Mouse (Mus musculus): ENCODE results near the gene Ccdc175. TPM values are rescaled to one million over a fixed set of nuclear protein-coding genes. Genes with fewer than 3 reads are reported as not detected.

Gene Ccdc175
- polyA plus RNA-seq, 2 experiments = not detected

DNA sequence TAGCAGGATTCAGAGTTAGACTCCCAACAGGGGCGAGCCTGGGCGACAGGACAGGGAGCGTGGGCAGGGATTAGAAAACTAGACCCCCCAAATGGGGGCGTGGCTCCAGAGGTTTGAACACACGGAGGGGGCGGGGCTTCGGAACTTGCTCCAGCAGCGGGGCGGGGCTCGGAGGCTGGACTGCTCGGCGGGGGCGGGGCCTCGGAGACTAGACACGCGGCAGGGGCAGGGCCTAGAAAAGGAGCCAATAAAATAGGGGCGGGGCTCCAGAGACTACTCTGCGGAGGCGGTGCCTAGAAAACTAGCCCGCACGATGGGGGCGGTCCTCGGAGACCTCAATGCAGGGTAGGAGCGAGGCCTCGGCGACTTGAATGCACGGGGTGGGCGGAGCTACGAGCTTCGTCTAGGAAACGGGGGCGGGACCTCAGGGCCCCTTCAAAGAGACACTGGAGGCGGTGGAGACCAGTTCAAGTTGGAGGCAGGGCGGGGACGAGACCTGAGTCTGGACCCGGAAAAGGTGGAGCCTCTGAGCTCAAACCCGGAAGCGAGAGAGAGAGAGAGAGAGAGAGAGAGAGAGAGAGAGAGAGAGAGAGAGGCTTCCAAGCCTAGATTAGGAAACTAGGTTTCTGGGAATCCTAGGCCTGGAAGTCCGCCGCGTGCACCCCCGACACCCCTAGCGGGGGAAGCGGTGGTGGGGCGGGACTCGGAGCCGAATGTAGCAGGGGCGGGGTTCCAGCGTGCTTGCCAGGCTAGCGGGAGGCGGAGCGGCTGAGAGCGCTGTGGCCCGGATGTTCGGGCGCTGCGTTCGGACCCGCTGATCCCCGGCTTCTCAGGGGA is 99.3 kb downstream of the Ccdc175 start, which contains the start of the genes L3hypdh and Jkamp:
TSS of gene L3hypdh (minus strand) at position 111 of the 837 bp plus-strand sequence.
TSS of gene Jkamp (plus strand) at position 261 of the 837 bp plus-strand sequence.
- WGBS (ENCODE audit: insufficient replicate concordance) = under 1% methylated on average over 60 of the region's 60 CpGs
- TF ChIP-seq EP300 (IDR thresholded peaks at IDR 0.05; ENCODE audit: low read depth) = no peak
- no peak for TF ChIP-seq CTCF (IDR thresholded peaks at IDR 0.05; ENCODE audit: low read depth)
- no peaks in the 10 kb centered on the region for H3K9me3 ChIP-seq (ENCODE audit: control insufficient read depth, low read length)

DNA sequence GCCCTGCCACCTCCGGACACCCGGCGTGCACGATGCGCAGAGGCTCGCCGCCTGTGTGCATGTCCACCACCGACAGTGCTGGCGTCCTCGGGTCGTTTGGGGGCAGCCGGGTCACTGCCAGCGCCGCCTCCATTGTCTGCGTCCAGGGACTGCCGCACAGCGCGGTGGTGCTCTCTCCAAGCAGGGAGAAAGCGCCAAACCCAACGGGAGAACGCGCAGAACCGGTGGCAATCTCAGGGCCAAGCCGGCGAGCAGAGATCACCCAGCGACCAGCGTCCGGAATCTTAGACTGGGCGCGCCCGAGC is 99.9 kb downstream of the Ccdc175 start:
- Histone ChIP-seq H3K27me3 (ENCODE audit: control insufficient read depth, insufficient read depth, low read length) (peaks cover 9% of the 10 kb centered on the region; the same call in 1 of the 2 replicates), H3K4me1 (replicated peaks; ENCODE audit: control insufficient read depth in 2 of 2, insufficient read depth in 2 of 2, low read length in 1 of 2) (peaks cover 0 to 3% of the 10 kb centered on the region in 2 experiments; a peak in 3 of 4 replicates), H3K36me3 (replicated peaks; ENCODE audit: control insufficient read depth, insufficient read depth, low read depth) (no peaks in the 10 kb centered on the region), H3K4me2 (ENCODE audit: low read depth) (peak overlapping the region; percentile 90), H3K4me3 (ENCODE audit: insufficient read depth in 1 of 2, low read depth in 2 of 2, low read length in 2 of 2) (peak overlapping the region; percentile 53 to 91), H3K27ac (peak overlapping the region; percentile 15), H3K9me3 (ENCODE audit: control insufficient read depth, low read length) (no peaks in the 10 kb centered on the region), H3K9ac (replicated peaks) (peak overlapping the region; percentile 15)
- ATAC-seq (ENCODE audit: insufficient read depth) = no peak; the same call in 1 of the 2 replicates
- TF ChIP-seq EP300 (IDR thresholded peaks at IDR 0.05; ENCODE audit: low read depth) (no peak), CTCF (IDR thresholded peaks at IDR 0.05; ENCODE audit: low read depth) (no peak)
- WGBS (ENCODE audit: insufficient replicate concordance) = under 1% methylated on average over 31 of the region's 31 CpGs
- no peak for DNase-seq (ENCODE audit: low read depth in 3 of 3, low spot score in 3 of 3)

More for the DNA sequence above, 99.3 kb downstream of the Ccdc175 start, which contains the start of the genes L3hypdh and Jkamp:
- ATAC-seq (ENCODE audit: insufficient read depth) = peak; percentile 89
- Histone ChIP-seq H3K4me2 (ENCODE audit: low read depth) (peak within 1 kb of the TSS; percentile 90), H3K27ac (peak within 1 kb of the TSS; percentile 66), H3K27me3 (ENCODE audit: control insufficient read depth, insufficient read depth, low read length) (peaks cover 9% of the 10 kb centered on the region; the same call in 1 of the 2 replicates), H3K36me3 (replicated peaks; ENCODE audit: control insufficient read depth, insufficient read depth, low read depth) (no peaks in the 10 kb centered on the region), H3K9ac (replicated peaks) (peak within 1 kb of the TSS; percentile 78), H3K4me3 (ENCODE audit: insufficient read depth in 1 of 2, low read depth in 2 of 2, low read length in 2 of 2) (peak within 1 kb of the TSS; percentile 84 to 91), H3K4me1 (replicated peaks; ENCODE audit: control insufficient read depth in 2 of 2, insufficient read depth in 2 of 2, low read length in 1 of 2) (peaks cover 0 to 3% of the 10 kb centered on the region in 2 experiments; a peak in 3 of 4 replicates)
- peak; percentile 94 to 96 (median 95) for DNase-seq (ENCODE audit: low read depth in 3 of 3, low spot score in 3 of 3)

DNA sequence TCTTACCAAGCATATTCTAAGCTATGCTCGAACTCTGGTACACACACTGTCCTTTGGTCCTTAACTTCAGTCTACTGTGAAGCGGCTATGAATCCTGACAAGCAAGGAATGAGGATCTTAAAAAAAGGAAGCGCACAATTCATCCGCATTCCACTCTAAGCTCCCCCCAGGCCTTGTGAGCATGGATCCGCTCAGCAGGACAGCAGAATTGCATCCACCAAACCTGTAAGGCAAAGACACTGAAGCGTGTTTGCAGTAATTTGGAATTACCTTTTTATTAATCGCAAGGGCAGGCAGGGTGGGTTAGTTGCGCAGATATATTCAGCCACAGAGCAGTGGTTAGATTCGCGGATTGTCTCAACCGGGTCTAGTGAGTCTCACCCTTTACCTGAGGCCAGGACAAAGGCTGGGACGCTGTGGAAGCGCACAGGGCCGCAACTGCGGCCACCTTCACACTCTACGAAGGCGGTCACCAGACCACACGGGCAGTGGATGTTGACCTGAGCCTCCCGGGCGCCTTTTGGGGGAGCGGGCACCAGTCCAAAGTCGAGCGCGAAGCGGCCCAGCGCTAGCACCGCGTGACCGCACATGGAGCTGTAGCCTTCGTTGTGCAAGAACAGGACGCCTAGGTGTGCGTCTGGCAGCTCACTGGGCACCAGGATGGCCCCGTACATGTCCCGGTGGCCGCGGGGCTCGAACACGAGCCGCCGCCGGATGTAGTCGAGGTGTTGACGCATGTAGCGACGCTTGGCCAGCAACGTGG is 100.4 kb downstream of the Ccdc175 start:
- H3K27me3 ChIP-seq (ENCODE audit: control insufficient read depth, insufficient read depth, low read length) = peaks cover 9% of the 10 kb centered on the region; the same call in 1 of the 2 replicates
- H3K9me3 ChIP-seq (ENCODE audit: control insufficient read depth, low read length) = no peaks in the 10 kb centered on the region
- TF ChIP-seq EP300 (IDR thresholded peaks at IDR 0.05; ENCODE audit: low read depth) (no peak), CTCF (IDR thresholded peaks at IDR 0.05; ENCODE audit: low read depth) (no peak)
- ATAC-seq (ENCODE audit: insufficient read depth) = no peak
- DNase-seq (ENCODE audit: low read depth in 3 of 3, low spot score in 3 of 3) = no peak
- H3K9ac ChIP-seq (replicated peaks) = peak overlapping the region; percentile 38
- H3K36me3 ChIP-seq (replicated peaks; ENCODE audit: control insufficient read depth, insufficient read depth, low read depth) = no peaks in the 10 kb centered on the region
- 8% methylated on average over 46 of the region's 46 CpGs for WGBS (ENCODE audit: insufficient replicate concordance)
- H3K4me2 ChIP-seq (ENCODE audit: low read depth) = peak overlapping the region; percentile 90
- H3K4me1 ChIP-seq (replicated peaks; ENCODE audit: control insufficient read depth in 2 of 2, insufficient read depth in 2 of 2, low read length in 1 of 2) = peaks cover 0 to 3% of the 10 kb centered on the region in 2 experiments; a peak in 3 of 4 replicates
- peak overlapping the region; percentile 53 to 91 for H3K4me3 ChIP-seq (ENCODE audit: insufficient read depth in 1 of 2, low read depth in 2 of 2, low read length in 2 of 2)
- H3K27ac ChIP-seq = peak overlapping the region; percentile 15

DNA sequence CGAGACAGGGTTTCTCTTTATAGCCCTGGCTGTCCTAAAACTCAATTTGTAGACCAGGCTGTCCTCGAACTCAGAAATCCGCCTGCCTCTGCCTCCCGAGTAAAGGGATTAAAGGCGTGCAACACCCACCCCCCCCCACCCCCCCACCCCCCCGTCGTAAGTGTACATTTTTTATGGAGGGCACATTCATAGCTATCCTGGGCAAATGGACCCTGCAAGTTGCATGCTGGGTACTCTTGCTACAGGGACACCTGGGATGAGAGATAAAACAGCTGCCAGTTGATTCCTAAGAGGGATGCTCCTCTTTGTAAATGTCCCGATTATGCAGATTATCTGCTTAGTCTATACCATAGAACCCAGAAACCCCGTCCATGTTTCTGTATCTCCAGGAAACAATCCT is 101.6 kb downstream of the Ccdc175 start:
- no peak overlapping the region for H3K9ac ChIP-seq (replicated peaks)
- no peaks in the 10 kb centered on the region for H3K9me3 ChIP-seq (ENCODE audit: control insufficient read depth, low read length)
- peaks cover 9% of the 10 kb centered on the region; the same call in 1 of the 2 replicates for H3K27me3 ChIP-seq (ENCODE audit: control insufficient read depth, insufficient read depth, low read length)
- TF ChIP-seq EP300 (IDR thresholded peaks at IDR 0.05; ENCODE audit: low read depth) (no peak), CTCF (IDR thresholded peaks at IDR 0.05; ENCODE audit: low read depth) (no peak)
- ATAC-seq (ENCODE audit: insufficient read depth) = no peak
- no peak overlapping the region for H3K4me2 ChIP-seq (ENCODE audit: low read depth)
- WGBS (ENCODE audit: insufficient replicate concordance) = 54% methylated on average over 9 of the region's 9 CpGs
- H3K4me3 ChIP-seq (ENCODE audit: insufficient read depth in 1 of 2, low read depth in 2 of 2, low read length in 2 of 2) = no peak overlapping the region
- no peak for DNase-seq (ENCODE audit: low read depth in 3 of 3, low spot score in 3 of 3)
- H3K4me1 ChIP-seq (replicated peaks; ENCODE audit: control insufficient read depth in 2 of 2, insufficient read depth in 2 of 2, low read length in 1 of 2) = peaks cover 0 to 3% of the 10 kb centered on the region in 2 experiments; a peak in 3 of 4 replicates
- no peak overlapping the region for H3K27ac ChIP-seq
- no peaks in the 10 kb centered on the region for H3K36me3 ChIP-seq (replicated peaks; ENCODE audit: control insufficient read depth, insufficient read depth, low read depth)
